Mouse (Mus musculus): ENCODE measurements around the gene 4930505A04Rik.

DNA sequence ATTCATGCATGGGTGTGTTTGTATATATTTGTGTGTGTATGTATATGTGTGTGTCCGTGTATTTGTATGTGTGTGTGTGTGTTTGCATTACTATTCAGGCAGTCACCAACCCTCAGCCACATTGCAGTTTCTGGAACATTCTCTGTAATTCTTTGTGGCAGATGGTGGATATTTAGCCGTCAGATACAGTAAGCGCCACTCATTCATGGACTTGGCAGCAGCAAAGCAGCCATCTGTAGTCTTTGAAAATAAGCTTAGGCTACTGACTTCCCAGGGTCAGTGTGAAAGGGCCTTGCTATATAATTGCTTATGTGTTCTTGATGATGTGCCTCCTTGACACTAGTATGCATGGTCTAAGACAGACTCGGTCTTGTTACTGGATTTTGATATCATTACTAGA, 36.6 kb upstream of the 4930505A04Rik start:
- TF ChIP-seq POLR2A (IDR thresholded peaks at IDR 0.05; ENCODE audit: low read depth, low read length) (no peak), CTCF (conservative IDR thresholded peaks at IDR 0.05; ENCODE audit: insufficient read depth, insufficient read length, low read depth, low read length) (no peak)
